ENCODE assay signal across 8 mouse cellular contexts in the genomic region with DNA sequence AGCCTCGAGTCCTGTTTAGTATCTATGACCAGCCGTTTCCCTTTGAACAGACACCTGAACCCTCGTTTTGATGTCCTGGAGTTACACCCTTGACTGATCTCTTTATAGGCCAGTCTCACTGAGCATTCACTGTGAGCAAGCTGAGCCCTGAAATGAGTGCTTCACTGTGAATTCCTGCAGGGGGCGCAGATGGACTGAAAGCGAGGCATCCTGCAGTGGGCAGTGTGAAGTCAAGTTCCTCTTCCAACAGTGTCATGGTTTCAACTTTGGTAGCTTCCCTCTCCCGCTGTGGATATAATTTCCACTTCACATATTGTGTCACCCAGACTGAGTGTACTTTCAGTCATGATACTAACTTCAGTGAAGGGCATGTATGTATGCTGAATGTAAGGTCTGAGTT.
DNase-seq lines count a peak whose midpoint lies in the region; ATAC-seq lines count a peak whose summit lies in the region.

No protein-coding gene starts in this region.

- peaks cover 5% of the 10 kb centered on the region; the same call in 1 of the 2 replicates for H3K4me1 ChIP-seq in kidney, embryonic 15.5 days
- no peaks in the 10 kb centered on the region for H3K4me1 ChIP-seq in liver, embryonic 11.5 days (replicated peaks; ENCODE audit: control insufficient read depth, insufficient read depth, low read length)

- peak; percentile 93 for ATAC-seq in kidney, embryonic 15.5 days (replicated peaks; ENCODE audit: low FRiP score)
- no peak; the same call in 1 of the 2 replicates for ATAC-seq in liver, embryonic 11.5 days (replicated peaks; ENCODE audit: low FRiP score)

- H3K4me2 ChIP-seq in kidney, embryonic 15.5 days = no peak overlapping the region
- H3K4me2 ChIP-seq in liver, embryonic 11.5 days = no peak overlapping the region

- no peak overlapping the region for H3K9ac ChIP-seq in kidney, embryonic 15.5 days
- H3K9ac ChIP-seq in liver, embryonic 11.5 days (ENCODE audit: low read depth, low read length) = no peak overlapping the region

- no peak overlapping the region for H3K4me3 ChIP-seq in kidney, embryonic 15.5 days (replicated peaks)
- H3K4me3 ChIP-seq in liver, embryonic 11.5 days (ENCODE audit: low read depth, low read length) = no peak overlapping the region

- no peaks in the 10 kb centered on the region for H3K27me3 ChIP-seq in kidney, embryonic 15.5 days
- H3K27me3 ChIP-seq in liver, embryonic 11.5 days (replicated peaks; ENCODE audit: control insufficient read depth, insufficient read depth, low read length) = no peaks in the 10 kb centered on the region
- no peaks in the 10 kb centered on the region for H3K27me3 ChIP-seq in splenic B cell, adult 2 months (ENCODE audit: control insufficient read depth, insufficient read depth, low read length, poor library complexity, severe bottlenecking)

- no peak overlapping the region for H3K27ac ChIP-seq in kidney, embryonic 15.5 days
- H3K27ac ChIP-seq in liver, embryonic 11.5 days (ENCODE audit: low read depth, low read length) = no peak overlapping the region

- no peaks in the 10 kb centered on the region for H3K36me3 ChIP-seq in kidney, embryonic 15.5 days
- no peaks in the 10 kb centered on the region for H3K36me3 ChIP-seq in liver, embryonic 11.5 days (ENCODE audit: control insufficient read depth, insufficient read depth, low read length)
- no peaks in the 10 kb centered on the region for H3K36me3 ChIP-seq in splenic B cell, adult 2 months (ENCODE audit: control insufficient read depth, insufficient read depth, low read length, poor library complexity, severe bottlenecking)

- H3K9me3 ChIP-seq in kidney, embryonic 15.5 days (replicated peaks) = no peaks in the 10 kb centered on the region
- no peaks in the 10 kb centered on the region for H3K9me3 ChIP-seq in liver, embryonic 11.5 days (ENCODE audit: control insufficient read depth, low read length)

- DNase-seq in 3134 (ENCODE audit: extremely low read depth, insufficient read length, low spot score) = peak; percentile 35
- DNase-seq in adrenal gland, adult 18-20 months (ENCODE audit: low spot score in 2 of 2) = peak; percentile 54 to 68
- peak; percentile 54 for DNase-seq in embryo, embryonic 11.5 days (ENCODE audit: low read depth, low spot score)
- peak; percentile 85 for DNase-seq in heart, adult 8-10 months (ENCODE audit: low spot score)
- peak; percentile 49 for DNase-seq in liver, embryonic 11.5 days (ENCODE audit: low spot score)
- DNase-seq in natural killer cell, adult 2 months (ENCODE audit: low spot score in 2 of 2) = peak; percentile 66 to 83
- DNase-seq in splenic B cell, adult 2 months (ENCODE audit: low read depth, low spot score) = peak; percentile 91

- 16% methylated on average over 6 of the region's 6 CpGs for WGBS in kidney, embryonic 15.5 days
- 20% methylated on average over 6 of the region's 6 CpGs for WGBS in liver, embryonic 11.5 days

Comparison
In these comparisons a context has a peak if more than half of its experiments do, and no peak if none do; other contexts are left out.
1. DNase-seq: peak in every context shown above with its lines; median percentile 91 in splenic B cell, adult 2 months; 85 in heart, adult 8-10 months; 74 in natural killer cell, adult 2 months; 61 in adrenal gland, adult 18-20 months; 54 in embryo, embryonic 11.5 days; 49 in liver, embryonic 11.5 days; 35 in 3134.